Mouse (Mus musculus): ENCODE results near the gene Lhfp. TPM values are rescaled to one million over a fixed set of nuclear protein-coding genes. Genes with fewer than 3 reads are reported as not detected.

Lhfp gene
- polyA plus RNA-seq, 2 experiments: 2.6 to 2.7 TPM

GRCm38 (mm10) chr3:53101711-53102110 lies 60.4 kb downstream of the Lhfp start:
- DNase-seq (ENCODE audit: low read depth in 3 of 3, low spot score in 3 of 3): no peak
- Histone ChIP-seq H3K4me1 (replicated peaks; ENCODE audit: control insufficient read depth in 2 of 2, insufficient read depth in 2 of 2, low read length in 1 of 2) (no peaks in the 10 kb centered on the region), H3K27me3 (ENCODE audit: control insufficient read depth, insufficient read depth, low read length) (no peaks in the 10 kb centered on the region), H3K4me3 (ENCODE audit: insufficient read depth in 1 of 2, low read depth in 2 of 2, low read length in 2 of 2) (no peak overlapping the region), H3K9me3 (ENCODE audit: control insufficient read depth, low read length) (no peaks in the 10 kb centered on the region), H3K9ac (replicated peaks) (no peak overlapping the region), H3K27ac (no peak overlapping the region), H3K36me3 (replicated peaks; ENCODE audit: control insufficient read depth, insufficient read depth, low read depth) (no peaks in the 10 kb centered on the region), H3K4me2 (ENCODE audit: low read depth) (no peak overlapping the region)
- no peak for TF ChIP-seq CTCF (IDR thresholded peaks at IDR 0.05; ENCODE audit: low read depth)
- TF ChIP-seq EP300 (IDR thresholded peaks at IDR 0.05; ENCODE audit: low read depth): no peak
- WGBS (ENCODE audit: insufficient replicate concordance): 65% methylated on average over 6 of the region's 6 CpGs
- no peak for ATAC-seq (ENCODE audit: insufficient read depth)

GRCm38 (mm10) chr3:53102131-53102756 lies 60.9 kb downstream of the Lhfp start:
- DNase-seq (ENCODE audit: low read depth in 3 of 3, low spot score in 3 of 3) (no peak), ATAC-seq (ENCODE audit: insufficient read depth) (no peak)
- Histone ChIP-seq H3K4me3 (ENCODE audit: insufficient read depth in 1 of 2, low read depth in 2 of 2, low read length in 2 of 2) (no peak overlapping the region), H3K9ac (replicated peaks) (no peak overlapping the region), H3K27me3 (ENCODE audit: control insufficient read depth, insufficient read depth, low read length) (no peaks in the 10 kb centered on the region), H3K4me2 (ENCODE audit: low read depth) (no peak overlapping the region), H3K36me3 (replicated peaks; ENCODE audit: control insufficient read depth, insufficient read depth, low read depth) (no peaks in the 10 kb centered on the region), H3K4me1 (replicated peaks; ENCODE audit: control insufficient read depth in 2 of 2, insufficient read depth in 2 of 2, low read length in 1 of 2) (no peaks in the 10 kb centered on the region), H3K27ac (no peak overlapping the region), H3K9me3 (ENCODE audit: control insufficient read depth, low read length) (no peaks in the 10 kb centered on the region)
- 32% methylated on average over 5 of the region's 5 CpGs for WGBS (ENCODE audit: insufficient replicate concordance)
- TF ChIP-seq EP300 (IDR thresholded peaks at IDR 0.05; ENCODE audit: low read depth): no peak
- no peak for TF ChIP-seq CTCF (IDR thresholded peaks at IDR 0.05; ENCODE audit: low read depth)

- H3K4me1 ChIP-seq (replicated peaks; ENCODE audit: control insufficient read depth in 2 of 2, insufficient read depth in 2 of 2, low read length in 1 of 2): no peaks in the 10 kb centered on the region
- no peak overlapping the region for H3K4me2 ChIP-seq (ENCODE audit: low read depth)
- WGBS (ENCODE audit: insufficient replicate concordance): 37% methylated on average over 12 of the region's 12 CpGs
- no peak overlapping the region for H3K9ac ChIP-seq (replicated peaks)
- ATAC-seq (ENCODE audit: insufficient read depth): no peak
- TF ChIP-seq CTCF (IDR thresholded peaks at IDR 0.05; ENCODE audit: low read depth) (no peak), EP300 (IDR thresholded peaks at IDR 0.05; ENCODE audit: low read depth) (no peak)
- no peaks in the 10 kb centered on the region for H3K9me3 ChIP-seq (ENCODE audit: control insufficient read depth, low read length)
- DNase-seq (ENCODE audit: low read depth in 3 of 3, low spot score in 3 of 3): no peak
- H3K4me3 ChIP-seq (ENCODE audit: insufficient read depth in 1 of 2, low read depth in 2 of 2, low read length in 2 of 2): no peak overlapping the region
- no peak overlapping the region for H3K27ac ChIP-seq
- H3K27me3 ChIP-seq (ENCODE audit: control insufficient read depth, insufficient read depth, low read length): no peaks in the 10 kb centered on the region
- H3K36me3 ChIP-seq (replicated peaks; ENCODE audit: control insufficient read depth, insufficient read depth, low read depth): no peaks in the 10 kb centered on the region
Measured at GRCm38 (mm10) chr3:53102757-53103153, 61.4 kb downstream of the Lhfp start.

- no peak overlapping the region for H3K27ac ChIP-seq
- H3K27me3 ChIP-seq (ENCODE audit: control insufficient read depth, insufficient read depth, low read length): no peaks in the 10 kb centered on the region
- H3K4me1 ChIP-seq (replicated peaks; ENCODE audit: control insufficient read depth in 2 of 2, insufficient read depth in 2 of 2, low read length in 1 of 2): no peaks in the 10 kb centered on the region
- no peak for ATAC-seq (ENCODE audit: insufficient read depth)
- WGBS (ENCODE audit: insufficient replicate concordance): 50% methylated on average over 11 of the region's 11 CpGs
- TF ChIP-seq CTCF (IDR thresholded peaks at IDR 0.05; ENCODE audit: low read depth) (no peak), EP300 (IDR thresholded peaks at IDR 0.05; ENCODE audit: low read depth) (no peak)
- DNase-seq (ENCODE audit: low read depth in 3 of 3, low spot score in 3 of 3): no peak
- no peaks in the 10 kb centered on the region for H3K9me3 ChIP-seq (ENCODE audit: control insufficient read depth, low read length)
- no peak overlapping the region for H3K4me3 ChIP-seq (ENCODE audit: insufficient read depth in 1 of 2, low read depth in 2 of 2, low read length in 2 of 2)
- no peak overlapping the region for H3K9ac ChIP-seq (replicated peaks)
- no peaks in the 10 kb centered on the region for H3K36me3 ChIP-seq (replicated peaks; ENCODE audit: control insufficient read depth, insufficient read depth, low read depth)
- no peak overlapping the region for H3K4me2 ChIP-seq (ENCODE audit: low read depth)
Measured at GRCm38 (mm10) chr3:53108594-53109373, 67.5 kb downstream of the Lhfp start.

- ATAC-seq (ENCODE audit: insufficient read depth) (no peak), DNase-seq (ENCODE audit: low read depth in 3 of 3, low spot score in 3 of 3) (no peak)
- Histone ChIP-seq H3K4me3 (ENCODE audit: insufficient read depth in 1 of 2, low read depth in 2 of 2, low read length in 2 of 2) (no peak overlapping the region), H3K36me3 (replicated peaks; ENCODE audit: control insufficient read depth, insufficient read depth, low read depth) (no peaks in the 10 kb centered on the region), H3K4me2 (ENCODE audit: low read depth) (no peak overlapping the region), H3K27me3 (ENCODE audit: control insufficient read depth, insufficient read depth, low read length) (no peaks in the 10 kb centered on the region), H3K9me3 (ENCODE audit: control insufficient read depth, low read length) (no peaks in the 10 kb centered on the region), H3K9ac (replicated peaks) (no peak overlapping the region), H3K4me1 (replicated peaks; ENCODE audit: control insufficient read depth in 2 of 2, insufficient read depth in 2 of 2, low read length in 1 of 2) (no peaks in the 10 kb centered on the region), H3K27ac (no peak overlapping the region)
- 20% methylated on average over 3 of the region's 3 CpGs for WGBS (ENCODE audit: insufficient replicate concordance)
- TF ChIP-seq CTCF (IDR thresholded peaks at IDR 0.05; ENCODE audit: low read depth) (no peak), EP300 (IDR thresholded peaks at IDR 0.05; ENCODE audit: low read depth) (no peak)
Measured at GRCm38 (mm10) chr3:53109879-53110278, 68.6 kb downstream of the Lhfp start.
